Comparison of ENCODE assay signal across 11 mouse cellular contexts in genomic region chr4:134052560-134052959, GRCm38 (mm10). TPM values are rescaled to one million over a fixed set of nuclear protein-coding genes. Genes with fewer than 3 reads are reported as not detected.
DNase-seq lines count a peak whose midpoint lies in the region; ATAC-seq and TF ChIP-seq lines count a peak whose summit lies in the region.
"Had no signal": no experiment of that assay in that cellular context is flagged by ENCODE, and none has a peak within 500 bp of the region (broad histone marks: within the 10 kb centered on the region; RNA-seq: fewer than 3 reads in every experiment).

No protein-coding gene starts in this region.

- no peak overlapping the region for H3K4me3 ChIP-seq in intestine, embryonic 16.5 days (ENCODE audit: low read length)
- H3K4me3 ChIP-seq in intestine, postnatal 0 days (ENCODE audit: low read depth, low read length), result no peak overlapping the region
- no peak overlapping the region for H3K4me3 ChIP-seq in forebrain, embryonic 12.5 days (replicated peaks)
- H3K4me3 ChIP-seq in midbrain, embryonic 13.5 days (replicated peaks), result no peak overlapping the region
- H3K4me3 ChIP-seq: embryonic facial prominence, embryonic 15.5 days; kidney, embryonic 15.5 days; stomach, embryonic 15.5 days had no signal

- intact Hi-C loops in gastrocnemius, postnatal 14 days (cut with DNase I; ENCODE audit: low total_unique reads), result no loop called here

- no peak for TF ChIP-seq CTCF in intestine, postnatal 0 days (IDR thresholded peaks at IDR 0.05; ENCODE audit: low read depth)

- no peaks in the 10 kb centered on the region for H3K27me3 ChIP-seq in intestine, embryonic 16.5 days (replicated peaks; ENCODE audit: control insufficient read depth, insufficient read depth, low read length)
- H3K27me3 ChIP-seq in intestine, postnatal 0 days (replicated peaks; ENCODE audit: control insufficient read depth, insufficient read depth, low read length), result no peaks in the 10 kb centered on the region
- H3K27me3 ChIP-seq in forebrain, embryonic 12.5 days, result no peaks in the 10 kb centered on the region
- no peaks in the 10 kb centered on the region for H3K27me3 ChIP-seq in midbrain, embryonic 13.5 days
- H3K27me3 ChIP-seq: embryonic facial prominence, embryonic 15.5 days; kidney, embryonic 15.5 days; stomach, embryonic 15.5 days had no signal

- no peak overlapping the region for H3K4me2 ChIP-seq in intestine, embryonic 16.5 days (ENCODE audit: low read depth, low read length)
- no peak overlapping the region for H3K4me2 ChIP-seq in intestine, postnatal 0 days (replicated peaks; ENCODE audit: low read depth)
- no peak overlapping the region for H3K4me2 ChIP-seq in forebrain, embryonic 12.5 days
- no peak overlapping the region for H3K4me2 ChIP-seq in midbrain, embryonic 13.5 days (replicated peaks)
- H3K4me2 ChIP-seq: embryonic facial prominence, embryonic 15.5 days; kidney, embryonic 15.5 days; stomach, embryonic 15.5 days had no signal

- peaks cover 6% of the 10 kb centered on the region for H3K4me1 ChIP-seq in intestine, embryonic 16.5 days (ENCODE audit: control insufficient read depth, insufficient read depth, low read length)
- no peaks in the 10 kb centered on the region for H3K4me1 ChIP-seq in intestine, postnatal 0 days (replicated peaks; ENCODE audit: control insufficient read depth, insufficient read depth, low read length)
- peaks cover 3% of the 10 kb centered on the region; the same call in 1 of the 2 replicates for H3K4me1 ChIP-seq in forebrain, embryonic 12.5 days
- H3K4me1 ChIP-seq in midbrain, embryonic 13.5 days (replicated peaks), result peaks cover 7% of the 10 kb centered on the region

- H3K9me3 ChIP-seq in intestine, embryonic 16.5 days (ENCODE audit: control insufficient read depth, low read length), result no peaks in the 10 kb centered on the region
- H3K9me3 ChIP-seq in intestine, postnatal 0 days (ENCODE audit: control insufficient read depth), result no peaks in the 10 kb centered on the region
- H3K9me3 ChIP-seq in forebrain, embryonic 12.5 days, result no peaks in the 10 kb centered on the region
- H3K9me3 ChIP-seq in midbrain, embryonic 13.5 days, result no peaks in the 10 kb centered on the region
- H3K9me3 ChIP-seq: embryonic facial prominence, embryonic 15.5 days; kidney, embryonic 15.5 days; stomach, embryonic 15.5 days had no signal

- 0 out of 2 replicates have a peak overlapping the region, but pooled peaks have one; percentile 24 for H3K9ac ChIP-seq in intestine, embryonic 16.5 days (ENCODE audit: low read depth, low read length)
- no peak overlapping the region for H3K9ac ChIP-seq in intestine, postnatal 0 days (ENCODE audit: low read depth, low read length)
- no peak overlapping the region for H3K9ac ChIP-seq in forebrain, embryonic 12.5 days
- H3K9ac ChIP-seq in midbrain, embryonic 13.5 days (replicated peaks), result no peak overlapping the region
- H3K9ac ChIP-seq: embryonic facial prominence, embryonic 15.5 days; kidney, embryonic 15.5 days; stomach, embryonic 15.5 days had no signal

- H3K36me3 ChIP-seq in intestine, embryonic 16.5 days (ENCODE audit: control insufficient read depth, insufficient read depth, low read length), result no peaks in the 10 kb centered on the region
- H3K36me3 ChIP-seq in intestine, postnatal 0 days (ENCODE audit: control insufficient read depth, insufficient read depth), result no peaks in the 10 kb centered on the region
- H3K36me3 ChIP-seq in forebrain, embryonic 12.5 days (replicated peaks), result no peaks in the 10 kb centered on the region
- H3K36me3 ChIP-seq in midbrain, embryonic 13.5 days, result no peaks in the 10 kb centered on the region
- H3K36me3 ChIP-seq: embryonic facial prominence, embryonic 15.5 days; kidney, embryonic 15.5 days; stomach, embryonic 15.5 days had no signal

- WGBS in intestine, embryonic 16.5 days, result 26% methylated on average over 8 of the region's 8 CpGs
- WGBS in intestine, postnatal 0 days, result 40% methylated on average over 8 of the region's 8 CpGs
- WGBS in forebrain, embryonic 12.5 days, result 51% methylated on average over 8 of the region's 8 CpGs
- WGBS in midbrain, embryonic 13.5 days, result 38% methylated on average over 8 of the region's 8 CpGs

- no peak overlapping the region for H3K27ac ChIP-seq in intestine, embryonic 16.5 days (ENCODE audit: low read length)
- no peak overlapping the region for H3K27ac ChIP-seq in intestine, postnatal 0 days (ENCODE audit: low read depth, low read length)
- H3K27ac ChIP-seq in forebrain, embryonic 12.5 days, result no peak overlapping the region
- no peak overlapping the region for H3K27ac ChIP-seq in midbrain, embryonic 13.5 days
- H3K27ac ChIP-seq: embryonic facial prominence, embryonic 15.5 days; kidney, embryonic 15.5 days; stomach, embryonic 15.5 days had no signal

- ATAC-seq in intestine, embryonic 16.5 days, result no peak; the same call in 1 of the 2 replicates
- no peak for ATAC-seq in intestine, postnatal 0 days
- no peak for ATAC-seq in forebrain, embryonic 12.5 days (ENCODE audit: low FRiP score)
- no peak for ATAC-seq in midbrain, embryonic 13.5 days

- peak; percentile 42 for DNase-seq in right cerebral cortex, postnatal 14 days
- DNase-seq in right cerebral cortex, postnatal 36 days (ENCODE audit: low spot score in 2 of 2), result no peak
- DNase-seq in gastrocnemius, postnatal 14 days, result peak; percentile 62
- peak; percentile 34 for DNase-seq in thymus, postnatal 25 days

RNA-seq across cellular contexts. Expression of gene Zfp683, which starts 1.1 kb away (rescaled TPM):
- not detected in 2 replicates for polyA plus RNA-seq in intestine, embryonic 16.5 days (2015; fragmentation: Nextera tagmentation; extraction: Ambion mirVana)
- not detected in 2 replicates for polyA plus RNA-seq in intestine, postnatal 0 days (2015; fragmentation: Nextera tagmentation; extraction: Ambion mirVana)
- total RNA-seq in gastrocnemius, postnatal 14 days (2021), result not detected
- polyA plus RNA-seq in forebrain, embryonic 12.5 days (2016; fragmentation: Nextera tagmentation; extraction: Ambion mirVana), result not detected in 2 replicates
- polyA plus RNA-seq in midbrain, embryonic 13.5 days (2015; fragmentation: Nextera tagmentation; extraction: Ambion mirVana), result not detected in 2 replicates
- polyA plus RNA-seq: embryonic facial prominence, embryonic 15.5 days; kidney, embryonic 15.5 days; stomach, embryonic 15.5 days had no signal

RNA-seq across cellular contexts. Expression of gene Crybg2, which starts 8.1 kb away (rescaled TPM):
- 22.3 and 22.9 TPM in 2 replicates for polyA plus RNA-seq in intestine, embryonic 16.5 days (2015; fragmentation: Nextera tagmentation; extraction: Ambion mirVana)
- 17.9 and 22.5 TPM in 2 replicates for polyA plus RNA-seq in intestine, postnatal 0 days (2015; fragmentation: Nextera tagmentation; extraction: Ambion mirVana)
- total RNA-seq in gastrocnemius, postnatal 14 days (2021), result not detected
- polyA plus RNA-seq in forebrain, embryonic 12.5 days (2016; fragmentation: Nextera tagmentation; extraction: Ambion mirVana), result 0.62 and 0.96 TPM in 2 replicates
- polyA plus RNA-seq in midbrain, embryonic 13.5 days (2015; fragmentation: Nextera tagmentation; extraction: Ambion mirVana), result 0.97 and 1.1 TPM in 2 replicates

RNA-seq across cellular contexts. Expression of gene Lin28a, which starts 33.9 kb away (rescaled TPM):
- polyA plus RNA-seq in intestine, embryonic 16.5 days (2015; fragmentation: Nextera tagmentation; extraction: Ambion mirVana), result 0.10 TPM in 2 replicates
- not detected in 2 replicates for polyA plus RNA-seq in intestine, postnatal 0 days (2015; fragmentation: Nextera tagmentation; extraction: Ambion mirVana)
- total RNA-seq in gastrocnemius, postnatal 14 days (2021), result 1 to 10 TPM; 1.9 to 3.0 TPM
- 0.92 and 1.5 TPM in 2 replicates for polyA plus RNA-seq in forebrain, embryonic 12.5 days (2016; fragmentation: Nextera tagmentation; extraction: Ambion mirVana)
- 0.59 TPM in 2 replicates for polyA plus RNA-seq in midbrain, embryonic 13.5 days (2015; fragmentation: Nextera tagmentation; extraction: Ambion mirVana)
- polyA plus RNA-seq: embryonic facial prominence, embryonic 15.5 days had no signal

RNA-seq across cellular contexts. Expression of gene Cd52, which starts 42.3 kb away (rescaled TPM):
- polyA plus RNA-seq in intestine, embryonic 16.5 days (2015; fragmentation: Nextera tagmentation; extraction: Ambion mirVana), result 27.8 and 28.4 TPM in 2 replicates
- 28.7 and 31.2 TPM in 2 replicates for polyA plus RNA-seq in intestine, postnatal 0 days (2015; fragmentation: Nextera tagmentation; extraction: Ambion mirVana)
- total RNA-seq in gastrocnemius, postnatal 14 days (2021), result 1 to 10 TPM in 1 of 2 experiments, under 1 TPM in 1; 0.51 to 1.7 TPM
- 3.8 and 3.9 TPM in 2 replicates for polyA plus RNA-seq in forebrain, embryonic 12.5 days (2016; fragmentation: Nextera tagmentation; extraction: Ambion mirVana)
- 2.2 and 2.7 TPM in 2 replicates for polyA plus RNA-seq in midbrain, embryonic 13.5 days (2015; fragmentation: Nextera tagmentation; extraction: Ambion mirVana)

RNA-seq across cellular contexts. Expression of gene Ubxn11, which starts 49.8 kb away (rescaled TPM):
- 4.3 and 5.6 TPM in 2 replicates for polyA plus RNA-seq in intestine, embryonic 16.5 days (2015; fragmentation: Nextera tagmentation; extraction: Ambion mirVana)
- 0.88 and 1.5 TPM in 2 replicates for polyA plus RNA-seq in intestine, postnatal 0 days (2015; fragmentation: Nextera tagmentation; extraction: Ambion mirVana)
- total RNA-seq in gastrocnemius, postnatal 14 days (2021), result 1 to 10 TPM in 1 of 2 experiments, under 1 TPM in 1; 0.70 to 1.2 TPM
- 5.8 and 7.9 TPM in 2 replicates for polyA plus RNA-seq in forebrain, embryonic 12.5 days (2016; fragmentation: Nextera tagmentation; extraction: Ambion mirVana)
- 9.3 and 11.4 TPM in 2 replicates for polyA plus RNA-seq in midbrain, embryonic 13.5 days (2015; fragmentation: Nextera tagmentation; extraction: Ambion mirVana)

Comparison
In these comparisons a context has a peak if more than half of its experiments do, and no peak if none do; other contexts are left out.
1. DNase-seq: peak in right cerebral cortex, postnatal 14 days (single experiment), gastrocnemius, postnatal 14 days (single experiment) and thymus, postnatal 25 days (single experiment); none in right cerebral cortex, postnatal 36 days (0 of 2).